Mouse (Mus musculus) hindlimb bud, embryonic 11.5 days (tissue): ENCODE results near the gene Olfr292.

Experiments used
- DNase-seq: peaks from one replicate; pipeline ENCODE4 v3.0.0-alpha.2; 2012; ENCODE audit warnings: low read depth, low spot score; ENCODE audit errors: extremely low spot score

The Olfr292 gene

DNA sequence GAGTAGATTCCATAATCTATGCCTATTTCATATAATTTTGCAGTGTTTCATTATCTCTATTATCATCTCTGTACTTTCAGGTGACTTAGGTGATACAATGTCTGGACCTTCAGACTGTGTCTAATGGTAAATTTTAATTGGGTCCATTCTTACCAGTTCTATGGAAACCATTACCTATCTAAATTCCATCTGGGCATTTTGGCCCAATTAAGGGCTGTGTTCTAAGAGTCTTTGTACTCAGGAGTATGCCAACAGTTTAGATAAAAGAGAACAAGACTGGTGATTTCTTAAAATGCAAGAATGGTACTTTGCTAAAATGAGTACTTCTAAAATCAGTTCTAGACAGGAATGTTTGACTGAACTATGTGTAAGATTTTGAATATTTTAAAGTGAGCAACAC, at the start of gene Olfr292:
TSS of gene Olfr292 (plus strand) at position 301 of the 400 bp plus-strand sequence.
- no peak for DNase-seq

DNA sequence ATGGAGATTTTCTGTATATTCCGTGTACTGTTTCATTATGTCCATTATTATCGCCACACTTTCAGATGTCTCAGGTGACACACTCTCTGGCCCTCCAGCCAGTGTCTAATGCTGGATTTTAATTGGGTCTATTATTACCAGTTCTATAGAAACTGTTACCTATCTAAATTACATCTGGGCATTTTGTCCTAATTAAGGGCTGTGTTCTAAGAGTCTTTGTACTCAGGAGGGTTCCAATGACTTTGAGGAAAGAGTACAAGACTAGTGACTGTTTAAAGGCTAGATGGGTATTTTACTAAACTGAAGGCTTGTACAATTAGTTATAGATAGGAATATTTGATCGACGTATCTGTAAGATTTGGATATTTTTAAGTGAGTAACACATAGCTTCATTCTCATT, 39.4 kb upstream of the Olfr292 start, which contains the start of gene Olfr293:
TSS of gene Olfr293 (plus strand) at position 301 of the 400 bp plus-strand sequence.
- no peak for DNase-seq

DNA sequence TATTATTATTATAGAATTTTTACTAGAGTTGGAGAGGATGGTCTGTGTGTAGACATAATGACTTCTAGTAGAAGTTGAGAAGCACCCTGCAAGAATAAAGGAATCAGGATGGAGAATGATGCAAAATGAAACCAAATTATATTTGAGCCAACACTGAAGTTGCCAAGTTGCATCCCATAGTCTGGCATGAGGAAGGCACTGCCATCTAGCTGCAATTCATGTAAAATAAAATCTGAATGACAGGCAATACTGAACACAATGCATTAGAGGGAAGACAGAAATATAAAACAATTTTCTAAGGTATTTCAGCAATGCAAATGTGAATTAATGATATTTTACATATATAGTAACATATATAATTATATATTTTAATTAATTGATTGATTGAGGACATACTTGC, 36.9 kb downstream of the Olfr292 start:
- DNase-seq: no peak
